Mouse (Mus musculus): ENCODE measurements at regions not wholly inside any gene's neighbourhood (a gene's known extent, or its start where the extent isn't known, plus 50 kb on each side); places are given as distances from the start of the nearest gene placed in this dataset.
"Not testable (repeated sequence)": the region's sequence is repeated elsewhere in the genome, so short reads cannot be mapped to it uniquely, and the experiment has no call there.

DNA sequence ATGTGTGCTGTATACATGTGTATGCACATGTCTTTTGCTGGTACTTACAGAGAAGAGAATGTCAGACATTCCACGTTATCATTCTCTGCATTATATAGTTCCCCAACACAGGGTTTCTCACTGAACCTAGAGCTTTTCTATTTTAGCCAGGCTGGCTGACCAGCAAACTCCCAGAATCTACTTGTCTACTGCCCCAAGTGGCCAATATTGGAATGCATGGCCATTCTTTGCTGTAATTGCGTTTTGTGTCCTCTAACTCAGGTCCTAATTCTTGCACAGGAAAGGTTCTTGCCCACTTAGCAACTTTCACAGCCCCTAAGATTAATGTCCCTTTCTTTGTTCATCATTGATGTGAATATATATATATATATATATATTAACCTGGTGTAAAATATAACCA, 138.9 kb downstream of the Fasl start:
- ATAC-seq (replicated peaks; ENCODE audit: low FRiP score, low TSS enrichment, poor library complexity, severe bottlenecking), result no peak

- no peak for ATAC-seq (replicated peaks; ENCODE audit: low FRiP score, low TSS enrichment, poor library complexity, severe bottlenecking)
Observed at GRCm38 (mm10) chr1:161632098-161632497, 137.6 kb downstream of the Tnfsf18 start.

DNA sequence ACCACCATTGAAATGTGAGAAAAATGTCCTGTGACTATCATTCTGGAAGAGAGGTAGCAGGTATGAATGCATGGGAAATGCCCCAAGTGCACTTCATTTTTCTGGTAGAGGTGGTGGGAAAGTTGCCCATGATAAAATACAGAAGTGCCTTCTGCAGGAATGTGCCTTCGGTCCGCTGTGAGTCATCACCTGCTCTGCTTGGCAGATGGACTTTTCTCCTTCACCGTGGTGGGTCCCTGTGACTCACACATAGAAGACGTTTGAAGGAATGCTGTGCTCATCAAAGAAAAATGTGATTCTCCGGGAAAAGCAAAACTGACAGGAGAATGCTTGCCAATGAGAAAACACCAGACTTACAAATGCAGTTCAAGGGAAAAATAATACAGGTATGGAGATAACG, 126.8 kb downstream of the Tnfsf18 start:
- ATAC-seq (replicated peaks; ENCODE audit: low FRiP score, low TSS enrichment, poor library complexity, severe bottlenecking), result no peak

- not testable (repeated sequence) for ATAC-seq (replicated peaks; ENCODE audit: low FRiP score, low TSS enrichment, poor library complexity, severe bottlenecking)
Observed at GRCm38 (mm10) chr1:161614091-161614490, 119.6 kb downstream of the Tnfsf18 start.

- ATAC-seq (replicated peaks; ENCODE audit: low FRiP score, low TSS enrichment, poor library complexity, severe bottlenecking), result not testable (repeated sequence)
Observed at GRCm38 (mm10) chr1:161613658-161614057, 119.2 kb downstream of the Tnfsf18 start.

DNA sequence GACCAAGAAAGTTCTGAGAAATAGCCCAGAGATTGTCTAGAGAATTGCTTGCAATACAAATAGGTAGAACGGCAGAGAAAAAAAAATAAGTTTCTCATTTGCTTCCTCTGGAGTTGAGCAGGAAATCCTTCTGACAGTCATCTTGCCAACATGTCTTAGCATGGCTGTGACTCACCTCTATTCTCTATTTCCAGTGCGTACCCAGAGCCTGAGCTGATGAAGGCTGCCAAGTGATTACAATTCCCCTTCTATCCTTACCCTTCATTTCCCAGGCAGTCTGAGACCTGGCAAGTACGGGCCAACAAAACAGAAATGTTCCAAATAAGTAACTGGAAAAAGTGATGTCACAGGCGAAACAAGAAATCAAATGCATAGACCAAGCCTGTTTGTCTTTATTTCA, 113.0 kb downstream of the Tnfsf18 start:
- ATAC-seq (replicated peaks; ENCODE audit: low FRiP score, low TSS enrichment, poor library complexity, severe bottlenecking), result no peak

DNA sequence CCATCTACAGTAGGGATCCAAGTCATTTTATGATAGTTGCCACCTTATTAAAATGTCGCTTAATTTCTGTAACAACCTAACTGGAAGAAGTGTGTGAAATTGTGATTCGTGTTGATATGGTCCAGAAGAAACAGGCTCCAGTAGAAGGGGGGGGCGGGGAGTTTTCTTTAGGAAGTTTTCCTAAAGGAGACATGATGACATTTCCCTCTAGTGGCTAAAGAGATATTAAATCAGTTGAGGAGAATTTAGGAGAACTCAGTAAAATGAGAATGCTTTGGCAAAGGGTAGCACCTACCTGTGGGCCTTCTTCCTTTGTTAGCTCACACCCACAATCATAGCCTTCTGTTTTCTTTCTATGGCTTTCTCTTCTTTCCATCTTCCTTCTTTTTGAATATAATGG, 107.7 kb downstream of the Tnfsf18 start:
- ATAC-seq (replicated peaks; ENCODE audit: low FRiP score, low TSS enrichment, poor library complexity, severe bottlenecking), result no peak

GRCm38 (mm10) chr1:161601167-161601566, 106.7 kb downstream of the Tnfsf18 start:
- ATAC-seq (replicated peaks; ENCODE audit: low FRiP score, low TSS enrichment, poor library complexity, severe bottlenecking), result no peak

GRCm38 (mm10) chr1:161598167-161598566, 103.7 kb downstream of the Tnfsf18 start:
- ATAC-seq (replicated peaks; ENCODE audit: low FRiP score, low TSS enrichment, poor library complexity, severe bottlenecking), result no peak

DNA sequence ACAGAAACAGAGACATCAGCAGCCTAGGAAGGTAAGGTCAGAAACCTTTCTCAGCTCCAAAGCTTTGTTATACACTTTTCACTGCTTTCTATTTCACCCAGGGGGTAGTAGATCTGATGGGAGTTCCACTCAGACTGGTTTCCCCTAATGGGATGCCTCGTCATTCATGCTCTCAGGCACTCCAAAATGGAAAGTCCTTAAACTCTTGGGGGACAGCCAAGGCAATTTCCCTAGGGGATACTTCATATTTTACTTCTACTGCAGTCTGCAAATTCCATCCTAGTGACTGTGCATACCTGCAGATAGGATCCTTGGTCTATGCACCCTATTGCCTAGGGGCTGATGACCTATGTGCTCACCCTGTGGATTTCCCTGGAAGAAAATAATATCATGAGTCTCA, 82.1 kb downstream of the Tnfsf18 start:
- ATAC-seq (replicated peaks; ENCODE audit: low FRiP score, low TSS enrichment, poor library complexity, severe bottlenecking), result no peak

- no peak for ATAC-seq (replicated peaks; ENCODE audit: low FRiP score, low TSS enrichment, poor library complexity, severe bottlenecking)
Observed at GRCm38 (mm10) chr1:161575939-161576338, 81.5 kb downstream of the Tnfsf18 start.

GRCm38 (mm10) chr1:161575171-161575570, 80.7 kb downstream of the Tnfsf18 start:
- no peak for ATAC-seq (replicated peaks; ENCODE audit: low FRiP score, low TSS enrichment, poor library complexity, severe bottlenecking)

GRCm38 (mm10) chr1:161570762-161571161, 76.3 kb downstream of the Tnfsf18 start:
- ATAC-seq (replicated peaks; ENCODE audit: low FRiP score, low TSS enrichment, poor library complexity, severe bottlenecking), result no peak

- ATAC-seq (replicated peaks; ENCODE audit: low FRiP score, low TSS enrichment, poor library complexity, severe bottlenecking), result no peak
Observed at GRCm38 (mm10) chr1:161567826-161568225, 73.4 kb downstream of the Tnfsf18 start.

DNA sequence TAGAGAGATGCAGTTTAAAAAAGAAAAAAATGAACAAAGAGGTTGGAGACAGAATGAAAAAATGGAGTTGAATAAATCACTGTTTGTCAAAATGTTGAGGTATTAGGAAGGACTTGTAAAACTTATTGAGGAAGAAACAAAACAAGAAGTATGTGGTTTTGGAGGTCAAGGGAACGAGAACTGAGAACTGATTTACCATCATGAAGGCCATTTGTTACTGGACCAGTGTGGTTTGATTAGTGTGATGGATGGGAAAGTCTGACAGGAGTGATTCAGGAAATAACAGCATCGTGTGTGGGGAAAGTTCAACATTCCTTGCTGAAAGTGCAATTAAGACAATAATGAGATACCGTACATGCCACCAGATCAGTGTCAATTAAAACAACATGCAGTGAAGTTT, 65.9 kb downstream of the Tnfsf18 start:
- no peak for ATAC-seq (replicated peaks; ENCODE audit: low FRiP score, low TSS enrichment, poor library complexity, severe bottlenecking)

Measured in megakaryocyte-erythroid progenitor cell, adult 5-6 weeks (primary cell).